Mouse (Mus musculus): ENCODE results near the gene Piezo1. TPM values are rescaled to one million over a fixed set of nuclear protein-coding genes. Genes with fewer than 3 reads are reported as not detected.

The Piezo1 gene
- polyA plus RNA-seq (2012; fragmentation: generic; extraction: Trizol), result 10 to 100 TPM; 66.5 to 76.0 TPM

GRCm38 (mm10) chr8:122551265-122552051 lies at the start of gene Piezo1:
Gene Piezo1 (minus strand): TSS chr8:122551329.

GRCm38 (mm10) chr8:122576648-122577022 lies 25.5 kb upstream of the Piezo1 start, which contains the start of gene Aprt:
Gene Aprt (minus strand): TSS chr8:122576909.

GRCm38 (mm10) chr8:122567361-122568108 lies 16.4 kb upstream of the Piezo1 start, which contains the start of gene Cdt1:
Gene Cdt1 (plus strand): TSS chr8:122568015.

GRCm38 (mm10) chr8:122475580-122476320 lies 75.4 kb downstream of the Piezo1 start, which contains the start of the genes Rnf166 and Ctu2:
Gene Rnf166 (minus strand): TSS chr8:122476064.
Gene Ctu2 (plus strand): TSS chr8:122476143.

GRCm38 (mm10) chr8:122460524-122461472 lies 90.3 kb downstream of the Piezo1 start, which contains the start of gene Snai3:
Gene Snai3 (minus strand): TSS chr8:122460733.

GRCm38 (mm10) chr8:122443262-122444006 lies 107.7 kb downstream of the Piezo1 start, which contains the start of gene Mvd:
Gene Mvd (minus strand): TSS chr8:122443422.

GRCm38 (mm10) chr8:122432443-122433268 lies 118.5 kb downstream of the Piezo1 start, which contains the start of gene Cyba:
Gene Cyba (minus strand): TSS chr8:122432930.

Other genes with a start within 250 kb of the Piezo1 start
- gene Trhr2, start 190.6 kb downstream of the Piezo1 start, polyA plus RNA-seq (2012; fragmentation: generic; extraction: Trizol), result not detected
- gene Zc3h18, start 174.7 kb downstream of the Piezo1 start, polyA plus RNA-seq (2012; fragmentation: generic; extraction: Trizol), result 10 to 100 TPM in 1 of 2 experiments, 1 to 10 TPM in 1; 5.7 to 28.5 TPM
- not detected for gene Il17c, start 129.3 kb downstream of the Piezo1 start, polyA plus RNA-seq (2012; fragmentation: generic; extraction: Trizol)
- gene Cyba, start 118.4 kb downstream of the Piezo1 start, polyA plus RNA-seq (2012; fragmentation: generic; extraction: Trizol), result not detected
- gene Mvd, start 107.9 kb downstream of the Piezo1 start, polyA plus RNA-seq (2012; fragmentation: generic; extraction: Trizol), result 10 to 100 TPM; 24.3 to 41.3 TPM
- under 1 TPM in 1 of 2 experiments, not detected in 1; 0.01 TPM for gene Snai3, start 90.6 kb downstream of the Piezo1 start, polyA plus RNA-seq (2012; fragmentation: generic; extraction: Trizol)
- gene Rnf166, start 75.3 kb downstream of the Piezo1 start, polyA plus RNA-seq (2012; fragmentation: generic; extraction: Trizol), result 10 to 100 TPM in 1 of 2 experiments, 1 to 10 TPM in 1; 9.7 to 37.6 TPM
- gene Ctu2, start 75.2 kb downstream of the Piezo1 start, polyA plus RNA-seq (2012; fragmentation: generic; extraction: Trizol), result 10 to 100 TPM; 21.2 to 35.3 TPM
- gene Cdt1, start 16.7 kb upstream of the Piezo1 start, polyA plus RNA-seq (2012; fragmentation: generic; extraction: Trizol), result 10 to 100 TPM; 15.3 to 56.8 TPM
- gene Aprt, start 25.6 kb upstream of the Piezo1 start, polyA plus RNA-seq (2012; fragmentation: generic; extraction: Trizol), result 100 to 1,000 TPM; 310 to 859 TPM
- gene Galns, start 60.1 kb upstream of the Piezo1 start, polyA plus RNA-seq (2012; fragmentation: generic; extraction: Trizol), result 10 to 100 TPM in 1 of 2 experiments, 1 to 10 TPM in 1; 8.6 to 14.7 TPM
- gene Trappc2l, start 60.3 kb upstream of the Piezo1 start, polyA plus RNA-seq (2012; fragmentation: generic; extraction: Trizol), result 10 to 100 TPM; 86.1 to 87.4 TPM
- not detected for gene Pabpn1l, start 71.4 kb upstream of the Piezo1 start, polyA plus RNA-seq (2012; fragmentation: generic; extraction: Trizol)
- gene Cbfa2t3, start 147.8 kb upstream of the Piezo1 start, polyA plus RNA-seq (2012; fragmentation: generic; extraction: Trizol), result under 1 TPM in 1 of 2 experiments, not detected in 1; 0.02 TPM
- 1 to 10 TPM; 4.6 to 9.7 TPM for gene Acsf3, start 224.2 kb upstream of the Piezo1 start, polyA plus RNA-seq (2012; fragmentation: generic; extraction: Trizol)